8 mouse cellular contexts compared by ENCODE assay signal in genomic region chr9:106475046-106475445, GRCm38 (mm10). TPM values are rescaled to one million over a fixed set of nuclear protein-coding genes. Genes with fewer than 3 reads are reported as not detected.
A peak's percentile ranks its signal among the peaks of the same experiment; 100 is the strongest.
DNase-seq lines count a peak whose midpoint lies in the region; ATAC-seq and TF ChIP-seq lines count a peak whose summit lies in the region.
"Had no signal": no experiment of that assay in that cellular context is flagged by ENCODE, and none has a peak within 500 bp of the region (broad histone marks: within the 10 kb centered on the region; RNA-seq: fewer than 3 reads in every experiment).

No protein-coding gene starts in this region.

- no peak overlapping the region for H3K27ac ChIP-seq in liver, adult 2 months (replicated peaks; ENCODE audit: insufficient read depth, low read depth, low read length)
- H3K27ac ChIP-seq in liver, embryonic 11.5 days (ENCODE audit: low read depth, low read length) = no peak overlapping the region
- peak overlapping the region; percentile 96 for H3K27ac ChIP-seq in heart, adult 2 months
- peak overlapping the region; percentile 85; the same call in 1 of the 2 replicates for H3K27ac ChIP-seq in lung, postnatal 0 days (ENCODE audit: low read length)
- H3K27ac ChIP-seq in intestine, embryonic 16.5 days (ENCODE audit: low read length) = no peak overlapping the region

- H3K36me3 ChIP-seq in liver, adult 2 months (ENCODE audit: control insufficient read depth, insufficient read depth, low read length) = no peaks in the 10 kb centered on the region
- H3K36me3 ChIP-seq in liver, embryonic 11.5 days (ENCODE audit: control insufficient read depth, insufficient read depth, low read length) = peaks cover 3% of the 10 kb centered on the region; the same call in 1 of the 2 replicates
- H3K36me3 ChIP-seq in heart, adult 2 months (ENCODE audit: control insufficient read depth, insufficient read depth, low read length) = no peaks in the 10 kb centered on the region
- no peaks in the 10 kb centered on the region for H3K36me3 ChIP-seq in lung, postnatal 0 days (ENCODE audit: insufficient read depth, low read length)
- H3K36me3 ChIP-seq in intestine, embryonic 16.5 days (ENCODE audit: control insufficient read depth, insufficient read depth, low read length) = no peaks in the 10 kb centered on the region

- TF ChIP-seq POLR2A in liver, adult 2 months (IDR thresholded peaks at IDR 0.05; ENCODE audit: extremely low read depth, insufficient read depth, low read length) = no peak
- no peak for TF ChIP-seq POLR2A in heart, adult 2 months (IDR thresholded peaks at IDR 0.05; ENCODE audit: insufficient read depth, low read depth, low read length)

- intact Hi-C loops in heart, adult 2 months (cut with DNase I) = loop anchor here (5.0 kb wide), 3 partner anchors 108 to 188 kb away; partner anchors contain the start of gene Dusp7

- no peak for TF ChIP-seq CTCF in liver, adult 2 months (IDR thresholded peaks at IDR 0.05; ENCODE audit: low read depth, low read length)
- TF ChIP-seq CTCF in heart, adult 2 months (IDR thresholded peaks at IDR 0.05) = no peak
- no peak for TF ChIP-seq CTCF in lung, postnatal 0 days (IDR thresholded peaks at IDR 0.05)

- H3K4me3 ChIP-seq in liver, adult 2 months (ENCODE audit: insufficient read depth, low read depth, low read length) = no peak overlapping the region
- H3K4me3 ChIP-seq in liver, embryonic 11.5 days (ENCODE audit: low read depth, low read length) = no peak overlapping the region
- H3K4me3 ChIP-seq in heart, adult 2 months = peak overlapping the region; percentile 47
- no peak overlapping the region for H3K4me3 ChIP-seq in lung, postnatal 0 days (ENCODE audit: low read depth, low read length)
- H3K4me3 ChIP-seq in intestine, embryonic 16.5 days (ENCODE audit: low read length) = no peak overlapping the region

- no peak for DNase-seq in liver, adult 2 months (ENCODE audit: extremely low read depth, low read depth, low spot score)
- no peak for DNase-seq in liver, embryonic 11.5 days (ENCODE audit: low spot score)
- peak; percentile 72 for DNase-seq in ES-CJ7 (ENCODE audit: low read depth, low spot score)
- DNase-seq in adrenal gland, postnatal 10 days = peak; percentile 25
- DNase-seq in heart, adult 2 months = peak; percentile 53 to 54
- DNase-seq in lung, postnatal 0 days (ENCODE audit: low spot score) = no peak

- ATAC-seq in liver, embryonic 11.5 days (replicated peaks; ENCODE audit: low FRiP score) = no peak
- no peak for ATAC-seq in lung, postnatal 0 days
- no peak for ATAC-seq in intestine, embryonic 16.5 days

- no peaks in the 10 kb centered on the region for H3K27me3 ChIP-seq in liver, adult 2 months (ENCODE audit: control insufficient read depth, insufficient read depth, low read length)
- H3K27me3 ChIP-seq in liver, embryonic 11.5 days (replicated peaks; ENCODE audit: control insufficient read depth, insufficient read depth, low read length) = no peaks in the 10 kb centered on the region
- no peaks in the 10 kb centered on the region for H3K27me3 ChIP-seq in heart, adult 2 months (ENCODE audit: control insufficient read depth, insufficient read depth, low read length)
- no peaks in the 10 kb centered on the region for H3K27me3 ChIP-seq in lung, postnatal 0 days (replicated peaks; ENCODE audit: insufficient read depth, low read length)
- H3K27me3 ChIP-seq in intestine, embryonic 16.5 days (replicated peaks; ENCODE audit: control insufficient read depth, insufficient read depth, low read length) = no peaks in the 10 kb centered on the region

- no peak overlapping the region for H3K4me2 ChIP-seq in liver, embryonic 11.5 days
- peak overlapping the region; percentile 40; the same call in 1 of the 2 replicates for H3K4me2 ChIP-seq in lung, postnatal 0 days (replicated peaks; ENCODE audit: low read depth, low read length)
- no peak overlapping the region for H3K4me2 ChIP-seq in intestine, embryonic 16.5 days (ENCODE audit: low read depth, low read length)

- no peaks in the 10 kb centered on the region for H3K9me3 ChIP-seq in liver, embryonic 11.5 days (ENCODE audit: control insufficient read depth, low read length)
- no peaks in the 10 kb centered on the region for H3K9me3 ChIP-seq in lung, postnatal 0 days (ENCODE audit: low read length)
- no peaks in the 10 kb centered on the region for H3K9me3 ChIP-seq in intestine, embryonic 16.5 days (ENCODE audit: control insufficient read depth, low read length)

- H3K79me2 ChIP-seq in liver, adult 2 months (ENCODE audit: control insufficient read depth, insufficient read depth, low read length) = peaks cover 3% of the 10 kb centered on the region; the same call in 1 of the 2 replicates
- no peaks in the 10 kb centered on the region for H3K79me2 ChIP-seq in heart, adult 2 months (replicated peaks; ENCODE audit: control insufficient read depth, insufficient read depth, low read length)

- no peak for TF ChIP-seq EP300 in heart, adult 2 months (IDR thresholded peaks at IDR 0.05; ENCODE audit: insufficient read depth, low read depth, low read length)
- TF ChIP-seq EP300 in lung, postnatal 0 days (IDR thresholded peaks at IDR 0.05) = no peak

- 72% methylated on average over 7 of the region's 7 CpGs for WGBS in liver, adult 2 months
- WGBS in liver, embryonic 11.5 days = 65% methylated on average over 7 of the region's 7 CpGs
- WGBS in heart, adult 2 months = 52% methylated on average over 7 of the region's 7 CpGs
- WGBS in lung, postnatal 0 days = 70% methylated on average over 7 of the region's 7 CpGs
- 67% methylated on average over 7 of the region's 7 CpGs for WGBS in intestine, embryonic 16.5 days

- peaks cover 14% of the 10 kb centered on the region for H3K4me1 ChIP-seq in liver, adult 2 months (ENCODE audit: control insufficient read depth, insufficient read depth, low read length)
- H3K4me1 ChIP-seq in liver, embryonic 11.5 days (replicated peaks; ENCODE audit: control insufficient read depth, insufficient read depth, low read length) = peaks cover 27% of the 10 kb centered on the region
- peaks cover 13% of the 10 kb centered on the region for H3K4me1 ChIP-seq in heart, adult 2 months (ENCODE audit: control insufficient read depth, insufficient read depth, low read length)
- peaks cover 28% of the 10 kb centered on the region for H3K4me1 ChIP-seq in lung, postnatal 0 days (ENCODE audit: insufficient read depth, low read depth, low read length)
- peaks cover 50% of the 10 kb centered on the region for H3K4me1 ChIP-seq in intestine, embryonic 16.5 days (ENCODE audit: control insufficient read depth, insufficient read depth, low read length)

- peak overlapping the region; percentile 62; the same call in 1 of the 2 replicates for H3K9ac ChIP-seq in liver, adult 2 months (ENCODE audit: low read depth, low read length)
- H3K9ac ChIP-seq in liver, embryonic 11.5 days (ENCODE audit: low read depth, low read length) = no peak overlapping the region
- H3K9ac ChIP-seq in heart, adult 2 months (ENCODE audit: low read depth, low read length) = peak overlapping the region; percentile 32; the same call in 1 of the 2 replicates
- no peak overlapping the region for H3K9ac ChIP-seq in lung, postnatal 0 days (replicated peaks; ENCODE audit: low read depth)
- H3K9ac ChIP-seq in intestine, embryonic 16.5 days (ENCODE audit: low read depth, low read length) = no peak overlapping the region

RNA-seq across cellular contexts. Expression of gene Rrp9, which starts 0.7 kb away (rescaled TPM):
- total RNA-seq in liver, adult 2 months (2014; rRNA removed) = 7.8 and 9.3 TPM in 2 replicates
- 12.4 and 16.0 TPM in 2 replicates for polyA plus RNA-seq in liver, adult 2 months (2012; rRNA removed)
- polyA plus RNA-seq in liver, embryonic 11.5 days (2014; fragmentation: Nextera tagmentation; extraction: Ambion mirVana) = 85.4 and 92.8 TPM in 2 replicates
- total RNA-seq in adrenal gland, postnatal 10 days (2021) = 10 to 100 TPM; 25.9 to 37.0 TPM
- total RNA-seq in heart, adult 2 months (2021) = 10 to 100 TPM; 18.9 to 23.4 TPM
- 21.0 and 22.3 TPM in 2 replicates for polyA plus RNA-seq in heart, adult 2 months (2012; rRNA removed)
- polyA plus RNA-seq in lung, postnatal 0 days (2015; fragmentation: Nextera tagmentation; extraction: Ambion mirVana) = 19.4 and 21.7 TPM in 2 replicates
- polyA plus RNA-seq in intestine, embryonic 16.5 days (2015; fragmentation: Nextera tagmentation; extraction: Ambion mirVana) = 45.9 and 52.0 TPM in 2 replicates

RNA-seq across cellular contexts. Expression of gene Parp3, which starts 1.7 kb away (rescaled TPM):
- 14.0 and 19.4 TPM in 2 replicates for total RNA-seq in liver, adult 2 months (2014; rRNA removed)
- polyA plus RNA-seq in liver, adult 2 months (2012; rRNA removed) = 23.0 and 23.3 TPM in 2 replicates
- 1.5 and 1.6 TPM in 2 replicates for polyA plus RNA-seq in liver, embryonic 11.5 days (2014; fragmentation: Nextera tagmentation; extraction: Ambion mirVana)
- total RNA-seq in adrenal gland, postnatal 10 days (2021) = 10 to 100 TPM; 14.4 to 28.6 TPM
- total RNA-seq in heart, adult 2 months (2021) = 10 to 100 TPM; 29.4 to 31.2 TPM
- polyA plus RNA-seq in heart, adult 2 months (2012; rRNA removed) = 35.1 and 46.7 TPM in 2 replicates
- 21.5 and 24.0 TPM in 2 replicates for polyA plus RNA-seq in lung, postnatal 0 days (2015; fragmentation: Nextera tagmentation; extraction: Ambion mirVana)
- polyA plus RNA-seq in intestine, embryonic 16.5 days (2015; fragmentation: Nextera tagmentation; extraction: Ambion mirVana) = 3.0 TPM in 2 replicates

RNA-seq across cellular contexts. Expression of gene Gpr62, which starts 9.3 kb away (rescaled TPM):
- total RNA-seq in liver, adult 2 months (2014; rRNA removed) = not detected in 2 replicates
- polyA plus RNA-seq in liver, adult 2 months (2012; rRNA removed) = not detected in 2 replicates
- 0.11 TPM in 1 of 2 replicates, not detected in the other for polyA plus RNA-seq in liver, embryonic 11.5 days (2014; fragmentation: Nextera tagmentation; extraction: Ambion mirVana)
- under 1 TPM; 0.27 to 0.48 TPM for total RNA-seq in adrenal gland, postnatal 10 days (2021)
- total RNA-seq in heart, adult 2 months (2021) = not detected
- polyA plus RNA-seq in heart, adult 2 months (2012; rRNA removed) = 0.12 TPM in 1 of 2 replicates, not detected in the other
- polyA plus RNA-seq in lung, postnatal 0 days (2015; fragmentation: Nextera tagmentation; extraction: Ambion mirVana) = 0.13 and 0.20 TPM in 2 replicates
- polyA plus RNA-seq in intestine, embryonic 16.5 days (2015; fragmentation: Nextera tagmentation; extraction: Ambion mirVana) = 0.11 TPM in 2 replicates

RNA-seq across cellular contexts. Expression of gene Pcbp4, which starts 22.0 kb away (rescaled TPM):
- 15.9 and 22.2 TPM in 2 replicates for total RNA-seq in liver, adult 2 months (2014; rRNA removed)
- polyA plus RNA-seq in liver, adult 2 months (2012; rRNA removed) = 43.3 and 52.5 TPM in 2 replicates
- polyA plus RNA-seq in liver, embryonic 11.5 days (2014; fragmentation: Nextera tagmentation; extraction: Ambion mirVana) = 62.4 and 63.2 TPM in 2 replicates
- total RNA-seq in adrenal gland, postnatal 10 days (2021) = 10 to 100 TPM; 28.6 to 42.5 TPM
- 10 to 100 TPM; 70.0 to 74.6 TPM for total RNA-seq in heart, adult 2 months (2021)
- 92.8 and 95.8 TPM in 2 replicates for polyA plus RNA-seq in heart, adult 2 months (2012; rRNA removed)
- polyA plus RNA-seq in lung, postnatal 0 days (2015; fragmentation: Nextera tagmentation; extraction: Ambion mirVana) = 29.4 and 30.6 TPM in 2 replicates
- 30.5 and 32.6 TPM in 2 replicates for polyA plus RNA-seq in intestine, embryonic 16.5 days (2015; fragmentation: Nextera tagmentation; extraction: Ambion mirVana)

RNA-seq across cellular contexts. Expression of gene Iqcf1, which starts 24.7 kb away (rescaled TPM):
- not detected in 2 replicates for total RNA-seq in liver, adult 2 months (2014; rRNA removed)
- polyA plus RNA-seq in liver, adult 2 months (2012; rRNA removed) = not detected in 2 replicates
- not detected in 2 replicates for polyA plus RNA-seq in liver, embryonic 11.5 days (2014; fragmentation: Nextera tagmentation; extraction: Ambion mirVana)
- total RNA-seq in adrenal gland, postnatal 10 days (2021) = not detected
- total RNA-seq in heart, adult 2 months (2021) = not detected
- polyA plus RNA-seq in heart, adult 2 months (2012; rRNA removed) = 0.37 TPM in 1 of 2 replicates, not detected in the other
- not detected in 2 replicates for polyA plus RNA-seq in lung, postnatal 0 days (2015; fragmentation: Nextera tagmentation; extraction: Ambion mirVana)
- not detected in 2 replicates for polyA plus RNA-seq in intestine, embryonic 16.5 days (2015; fragmentation: Nextera tagmentation; extraction: Ambion mirVana)
- polyA plus RNA-seq: cortical plate, adult 2 months had no signal

Comparison
In these comparisons a context has a peak if more than half of its experiments do, and no peak if none do; other contexts are left out.
1. H3K9ac ChIP-seq: peak in liver, adult 2 months (single experiment) and heart, adult 2 months (single experiment); none in liver, embryonic 11.5 days (single experiment), lung, postnatal 0 days (single experiment) and intestine, embryonic 16.5 days (single experiment).
2. DNase-seq: peak in ES-CJ7 (single experiment), adrenal gland, postnatal 10 days (single experiment) and heart, adult 2 months (2 of 2); none in liver, adult 2 months (single experiment), liver, embryonic 11.5 days (single experiment) and lung, postnatal 0 days (single experiment).
3. H3K27ac ChIP-seq: peak in heart, adult 2 months (single experiment) and lung, postnatal 0 days (single experiment); none in liver, adult 2 months (single experiment), liver, embryonic 11.5 days (single experiment) and intestine, embryonic 16.5 days (single experiment).